Mouse (Mus musculus) lung, postnatal 10 days (tissue): ENCODE data around the gene Sox13.
A peak's percentile ranks its signal among the peaks of the same experiment; 100 is the strongest.
"Not testable (repeated sequence)": the region's sequence is repeated elsewhere in the genome, so short reads cannot be mapped to it uniquely, and the experiment has no call there.

Source experiments
- DNase-seq: peaks from one replicate; pipeline ENCODE4 v3.0.0; 2021

Sox13 gene

DNA sequence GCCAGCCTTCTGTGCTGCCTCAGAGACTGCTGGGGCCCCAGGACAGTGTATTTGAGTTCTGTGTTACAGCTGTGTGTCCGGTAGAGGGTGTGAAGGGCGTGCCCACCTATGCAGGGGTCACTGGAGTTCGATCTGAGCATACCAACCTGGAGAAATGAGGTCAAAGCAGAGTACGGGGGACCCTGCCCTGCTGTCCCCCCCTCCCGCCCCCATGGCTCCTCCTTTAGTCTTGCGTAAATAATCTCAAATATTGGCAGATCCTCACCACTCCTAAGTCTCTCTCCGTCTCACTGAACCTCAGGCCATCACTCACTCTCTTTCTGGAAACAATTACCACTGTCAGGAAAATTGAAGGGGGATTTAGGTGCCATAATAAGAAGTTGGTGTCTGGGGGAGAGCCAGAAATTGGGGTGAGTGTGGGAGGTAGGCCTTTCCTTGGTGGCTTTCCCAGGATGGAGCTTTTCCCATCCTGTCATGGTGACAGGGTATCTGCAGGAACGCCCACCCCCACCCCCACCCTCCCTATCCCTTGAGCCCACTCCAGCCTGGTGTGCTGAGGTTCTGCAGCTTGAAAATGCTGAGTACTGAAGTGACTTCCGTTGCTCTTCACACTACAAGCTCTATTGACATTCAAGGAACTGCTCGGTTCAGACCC is 57.1 kb downstream of the Sox13 start:
- DNase-seq = no peak

DNA sequence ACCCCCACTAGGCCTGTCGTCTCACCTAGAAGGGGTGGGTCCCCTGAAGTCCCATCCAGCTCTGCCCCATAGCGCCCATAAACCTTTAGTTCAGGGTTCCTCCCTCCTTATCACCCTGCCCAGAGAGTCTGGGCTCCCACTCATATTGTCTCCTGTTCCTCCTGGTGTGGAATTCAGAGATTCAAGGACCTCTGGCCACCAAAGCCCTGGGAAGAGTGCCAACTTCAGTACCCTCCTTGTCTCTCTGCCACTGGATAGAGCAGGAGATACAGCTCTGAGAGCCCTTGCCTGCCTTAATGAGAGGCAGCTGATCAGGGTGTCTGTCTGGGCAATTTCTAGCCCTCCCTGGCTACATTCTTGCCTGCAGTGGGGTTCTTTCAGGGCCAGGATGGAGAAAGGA is 59.3 kb downstream of the Sox13 start:
- no peak for DNase-seq

DNA sequence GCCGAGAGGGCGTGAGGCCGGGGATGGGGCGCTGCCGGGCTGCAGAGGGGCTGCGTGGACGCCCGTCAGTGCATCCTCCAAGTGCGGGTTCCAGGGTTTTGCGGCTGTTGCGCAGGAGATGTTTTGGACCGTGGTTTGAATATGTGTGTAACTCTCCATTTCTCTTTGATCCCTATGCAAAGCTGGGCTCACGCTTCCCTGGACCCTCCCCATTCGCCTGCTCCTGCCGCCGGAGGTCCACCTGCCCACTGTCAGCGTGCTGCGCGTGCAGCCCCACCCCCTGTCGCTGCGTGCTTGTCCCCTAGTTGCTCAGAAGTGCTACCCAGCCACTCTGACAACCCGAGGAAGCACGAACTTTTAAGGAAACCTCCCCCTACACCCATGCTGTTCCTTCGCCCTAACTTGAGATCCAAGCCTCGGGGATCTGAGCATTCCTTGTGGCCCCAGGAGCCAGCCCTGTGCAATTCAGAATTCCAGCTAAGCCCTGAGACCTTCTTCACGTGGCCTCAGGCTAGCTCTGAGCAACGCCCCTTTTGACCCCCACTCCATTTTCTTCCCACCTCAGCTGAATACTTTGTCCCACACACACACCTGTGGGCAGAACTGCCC is 60.1 kb downstream of the Sox13 start:
- no peak for DNase-seq

DNA sequence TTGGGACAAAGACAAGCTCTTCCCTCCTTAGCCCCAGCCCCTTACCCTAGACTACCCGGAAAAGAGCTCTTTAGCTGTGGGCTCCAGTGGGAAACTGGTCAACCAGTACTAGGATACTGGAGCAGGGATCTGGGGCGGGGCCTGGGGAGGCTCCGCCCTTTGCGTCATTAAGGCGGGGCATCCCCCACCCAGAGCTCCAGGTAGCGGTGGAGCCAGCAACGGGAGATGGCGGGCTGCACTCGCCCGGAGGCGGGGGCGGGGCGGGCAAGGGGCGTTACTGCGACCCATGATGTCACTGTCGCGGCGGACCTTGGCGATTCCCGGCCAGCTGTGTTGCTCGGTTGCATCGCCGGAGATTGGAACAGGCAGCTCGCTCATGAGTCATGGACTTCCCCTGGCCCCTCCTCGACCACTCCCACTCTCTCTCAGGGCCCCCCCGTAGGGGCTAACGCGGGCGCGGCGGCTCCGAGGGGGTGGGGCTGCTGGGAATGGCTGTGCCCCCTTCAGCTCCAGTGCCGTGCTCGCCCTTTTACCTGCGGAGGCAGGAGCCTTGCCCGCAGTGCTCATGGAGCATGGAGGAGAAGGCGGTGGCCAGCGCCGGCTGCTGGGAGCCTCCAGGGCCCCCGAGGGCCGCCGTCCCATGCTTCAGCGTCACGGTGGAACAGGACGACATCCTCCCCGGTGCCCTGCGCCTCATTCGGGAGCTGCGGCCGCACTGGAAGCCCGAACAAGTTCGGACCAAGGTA is 60.7 kb downstream of the Sox13 start, which contains the start of gene Etnk2:
Gene Etnk2 (plus strand): TSS at position 297 of the 746 bp plus-strand sequence.
- DNase-seq = peak; percentile 88

DNA sequence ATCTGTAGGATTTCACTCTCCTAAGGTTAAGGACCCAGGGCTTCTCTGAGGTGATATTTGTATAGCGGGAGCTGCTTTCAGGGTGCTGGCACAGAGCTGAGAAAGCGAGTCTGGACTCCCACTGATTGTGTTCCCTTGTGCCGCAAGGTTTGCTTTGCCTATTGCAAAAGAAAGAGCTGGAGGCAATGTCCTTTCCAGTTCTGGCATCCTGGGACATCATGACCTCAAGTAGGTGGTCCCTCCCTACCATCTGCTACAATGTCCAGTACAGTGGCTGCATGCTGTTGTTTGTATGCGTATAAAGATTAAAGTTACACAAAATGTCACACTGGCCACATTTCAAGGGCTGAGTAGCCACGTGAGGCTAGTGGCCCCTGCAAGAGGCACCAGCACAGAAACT is 62.1 kb downstream of the Sox13 start:
- no peak for DNase-seq

DNA sequence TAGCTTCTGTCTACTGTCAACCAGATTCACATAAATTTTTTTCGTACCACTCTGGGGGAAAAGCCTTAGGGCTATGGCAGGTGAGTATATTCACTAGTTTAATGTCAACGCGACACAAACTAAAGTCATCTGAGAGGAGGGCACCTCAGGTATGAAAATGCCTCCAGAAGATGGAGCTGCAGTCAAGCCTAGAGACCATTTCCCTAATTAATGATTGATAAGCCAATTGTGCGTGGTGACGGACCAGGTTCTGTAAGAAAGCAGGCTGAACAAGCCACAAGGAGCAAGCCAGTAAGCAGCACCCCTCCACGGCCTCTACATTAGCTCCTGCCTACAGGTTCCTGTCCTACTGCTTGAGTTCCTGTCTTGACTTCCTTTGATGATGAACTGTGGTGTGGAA is 63.2 kb downstream of the Sox13 start:
- DNase-seq = no peak

DNA sequence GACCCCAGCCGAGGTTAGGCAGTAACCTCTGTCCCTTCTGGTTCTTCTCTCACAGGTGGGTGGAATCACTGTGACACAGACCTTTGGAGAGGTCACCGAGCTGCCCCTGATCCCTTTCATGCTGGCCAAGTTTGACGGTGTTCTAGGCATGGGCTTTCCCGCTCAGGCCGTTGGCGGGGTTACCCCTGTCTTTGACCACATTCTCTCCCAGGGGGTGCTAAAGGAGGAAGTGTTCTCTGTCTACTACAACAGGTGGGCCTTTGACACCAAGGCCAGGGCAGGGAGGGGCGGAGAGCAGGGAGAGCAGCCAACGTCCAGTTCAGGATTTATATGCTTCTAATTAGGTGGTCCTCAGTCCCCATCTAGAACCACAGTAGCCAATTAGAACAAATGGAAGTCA is 67.8 kb downstream of the Sox13 start:
- DNase-seq = no peak

DNA sequence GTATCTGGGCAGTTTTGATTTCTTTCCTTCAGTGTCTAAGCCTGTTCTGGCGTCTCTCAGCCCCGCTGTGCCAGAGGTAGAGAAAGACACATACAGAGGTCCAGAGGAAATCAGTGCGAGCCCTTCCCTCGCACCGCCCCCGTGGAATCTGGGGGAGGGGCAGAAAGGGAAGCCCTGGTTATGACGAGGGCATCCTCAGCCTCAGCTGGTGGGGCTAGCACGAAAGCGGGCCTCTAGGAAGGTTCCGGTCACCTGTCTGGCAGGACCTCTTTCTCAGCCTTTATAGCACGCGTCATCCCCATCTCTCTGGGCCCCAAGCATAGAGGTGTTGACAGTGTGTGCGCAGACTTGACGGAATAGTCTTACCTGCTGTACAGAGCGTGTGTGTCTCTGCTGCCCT is 68.3 kb downstream of the Sox13 start:
- DNase-seq = no peak

DNA sequence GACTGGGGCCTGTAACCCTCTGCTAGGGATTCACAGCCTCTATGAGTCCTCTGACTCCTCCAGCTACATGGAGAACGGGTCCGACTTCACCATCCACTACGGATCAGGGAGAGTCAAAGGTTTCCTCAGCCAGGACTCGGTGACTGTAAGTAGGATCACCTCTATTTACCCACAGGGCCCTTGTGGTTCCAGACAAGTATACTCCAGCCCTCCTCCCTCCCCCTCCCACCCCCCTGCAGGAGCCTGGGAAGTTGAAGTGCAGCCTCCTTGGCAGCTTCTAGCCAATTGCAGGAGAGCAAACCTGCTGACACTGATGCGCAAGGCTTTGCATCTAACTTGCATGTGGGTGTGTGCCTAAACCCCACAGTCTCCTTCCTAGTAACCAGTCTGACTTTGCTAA is 68.7 kb downstream of the Sox13 start:
- DNase-seq = no peak

DNA sequence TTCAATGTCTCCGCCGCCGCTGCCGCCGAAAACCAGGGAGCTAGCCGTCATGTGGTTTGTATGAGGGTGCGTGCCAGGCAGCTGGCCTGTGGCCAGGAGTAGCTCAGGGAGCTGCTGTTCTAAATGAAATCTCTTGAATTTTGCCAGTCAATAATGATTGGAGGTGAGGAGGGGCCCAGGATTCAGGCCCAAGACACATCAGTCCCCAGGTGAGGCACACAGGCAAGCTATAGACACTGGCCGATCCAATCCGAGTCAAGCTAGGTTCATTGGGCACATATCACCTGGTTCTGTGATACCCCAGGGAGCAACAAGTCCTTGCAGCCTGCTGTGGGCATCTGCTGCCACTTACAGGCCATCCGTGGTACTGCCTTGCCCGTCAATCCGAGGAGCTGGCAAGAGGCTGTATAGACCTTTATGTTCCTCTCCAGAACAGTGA is 70.8 kb downstream of the Sox13 start:
- DNase-seq = peak; percentile 86

DNA sequence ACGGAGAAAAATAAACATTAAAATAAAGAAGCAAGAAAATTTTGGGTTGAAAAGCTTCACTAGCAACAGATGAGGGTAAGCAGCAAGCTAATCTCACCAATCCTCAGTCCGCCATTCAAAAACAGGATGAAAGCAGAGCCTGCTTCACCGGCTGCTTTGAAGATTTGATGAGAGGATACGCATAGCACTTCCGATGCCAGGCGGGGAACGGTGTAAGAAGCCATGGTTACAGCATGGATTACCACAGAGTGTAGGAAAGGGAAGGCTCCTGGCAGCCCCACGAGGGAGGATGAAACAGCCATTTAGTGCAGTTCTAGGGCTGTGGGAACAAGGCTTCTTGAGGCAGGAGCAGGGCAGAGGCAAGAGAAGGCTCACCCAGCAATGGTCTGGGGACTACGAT is 72.4 kb downstream of the Sox13 start:
- no peak for DNase-seq

DNA sequence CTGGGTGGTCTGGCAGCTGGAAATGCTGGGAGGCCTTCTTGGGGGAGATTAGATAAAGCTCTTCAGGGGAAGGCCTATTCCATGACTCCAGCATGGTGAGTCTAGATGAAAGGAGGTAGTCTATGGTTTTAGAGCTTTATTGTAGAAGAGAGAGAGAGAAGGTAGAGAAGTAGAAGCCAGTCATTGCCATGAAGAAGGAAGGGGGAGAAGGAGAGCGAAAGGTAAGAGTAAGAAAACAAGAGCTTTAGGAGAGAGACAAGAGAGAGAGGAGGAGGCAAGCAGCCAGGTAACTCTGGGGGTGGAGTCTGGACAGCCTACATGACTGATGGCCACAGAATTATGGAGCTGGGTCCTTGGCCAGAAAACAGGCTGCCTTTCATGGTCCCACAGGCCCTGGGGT is 74.0 kb downstream of the Sox13 start, which contains the start of gene Ren1:
Gene Ren1 (plus strand): TSS at position 301 of the 400 bp plus-strand sequence.
- no peak for DNase-seq

DNA sequence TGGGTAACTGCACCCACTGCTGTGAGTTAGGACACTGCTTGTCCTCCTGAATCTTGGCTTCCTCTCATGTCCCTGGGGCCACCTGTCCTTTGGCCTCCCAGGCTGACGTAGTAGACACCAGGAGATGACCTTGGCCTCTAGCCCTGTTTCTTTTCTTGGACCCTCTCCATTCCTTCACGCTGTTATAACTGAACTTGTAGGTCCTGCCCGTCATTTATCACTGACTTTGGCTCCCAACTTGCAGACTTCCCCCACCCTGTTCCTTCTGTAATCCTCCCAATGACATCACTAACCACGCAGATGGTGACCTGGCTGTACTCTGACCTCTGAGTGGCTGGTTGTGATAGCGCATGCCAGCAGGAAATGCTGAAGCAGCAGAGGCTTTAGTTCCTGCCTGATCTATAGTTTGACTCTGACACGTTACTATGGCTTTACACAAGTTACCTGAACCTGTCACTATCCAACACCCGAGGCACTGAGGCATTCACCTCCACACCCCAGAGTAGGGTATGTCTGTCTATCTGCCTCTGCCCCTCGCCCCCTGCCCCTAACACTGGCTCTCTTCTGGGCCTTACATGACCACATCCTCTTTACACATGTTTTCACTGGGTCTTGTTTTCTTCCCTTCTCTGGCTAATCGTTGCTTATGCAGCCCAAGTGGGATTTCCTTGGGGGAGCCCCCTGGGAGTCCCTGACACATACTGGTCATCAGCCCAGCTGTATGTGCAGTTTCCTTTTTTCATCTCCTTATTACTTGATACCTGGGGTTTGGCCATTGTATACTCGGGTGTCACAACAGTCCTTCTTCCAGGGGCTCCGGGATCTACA is 76.3 kb downstream of the Sox13 start:
- DNase-seq = no peak

DNA sequence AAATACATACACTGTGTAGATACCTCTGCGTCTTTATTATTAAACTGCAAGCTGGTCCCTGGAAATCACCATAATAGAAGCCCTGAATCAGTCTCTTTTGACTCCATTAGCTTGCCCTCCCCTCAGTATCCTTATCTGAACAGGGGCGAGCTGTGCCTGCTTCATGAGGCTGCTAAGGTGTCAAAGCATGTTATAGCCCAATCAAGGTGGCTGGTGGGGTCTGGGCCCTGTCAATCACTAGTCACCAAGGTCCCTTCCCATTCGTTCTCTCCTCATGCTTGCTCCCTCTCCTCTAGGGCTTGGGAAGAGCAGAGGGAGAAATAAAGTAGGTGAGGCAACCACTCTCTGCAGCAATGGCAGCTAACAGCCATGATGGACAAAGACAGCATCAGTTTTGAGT is 77.0 kb downstream of the Sox13 start:
- DNase-seq = no peak

DNA sequence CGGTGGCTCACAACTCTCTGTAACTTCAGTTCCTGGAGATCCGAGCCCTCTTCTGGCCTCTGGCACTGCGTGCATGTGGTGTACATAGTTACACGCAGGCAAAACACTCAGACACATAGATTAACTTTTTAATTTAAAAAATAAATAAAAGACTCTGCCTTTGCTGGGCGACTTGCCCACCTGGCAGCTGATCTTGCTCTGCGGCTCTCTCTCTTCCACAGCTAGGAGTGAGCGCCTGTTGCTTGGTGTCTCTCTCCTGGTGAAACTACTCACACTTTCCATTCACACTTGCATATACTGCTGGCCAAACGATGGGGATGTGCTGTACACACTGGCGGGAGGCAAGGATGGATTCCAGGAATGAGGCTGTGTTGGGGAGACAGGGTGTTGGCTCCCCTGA is 77.6 kb downstream of the Sox13 start:
- DNase-seq = no peak

DNA sequence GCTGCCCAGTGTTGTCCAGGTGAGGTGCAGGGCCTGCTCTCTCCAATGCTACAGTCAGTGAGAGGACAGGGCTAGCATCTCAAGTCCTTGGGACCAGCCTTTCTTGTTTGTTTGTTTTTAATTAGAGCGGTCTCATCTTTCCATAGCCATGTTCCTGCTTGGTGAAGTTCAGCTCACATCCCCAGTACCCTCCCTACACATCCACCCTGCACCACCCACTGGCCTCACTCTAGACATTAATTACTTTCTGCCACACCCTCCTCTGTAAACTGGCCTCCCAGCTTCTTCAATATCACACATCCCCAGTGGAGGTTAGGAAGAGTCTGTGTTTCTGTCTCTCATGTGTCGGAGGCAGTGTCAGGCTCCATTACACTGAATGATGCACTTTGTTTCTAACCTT is 79.8 kb downstream of the Sox13 start:
- no peak for DNase-seq

DNA sequence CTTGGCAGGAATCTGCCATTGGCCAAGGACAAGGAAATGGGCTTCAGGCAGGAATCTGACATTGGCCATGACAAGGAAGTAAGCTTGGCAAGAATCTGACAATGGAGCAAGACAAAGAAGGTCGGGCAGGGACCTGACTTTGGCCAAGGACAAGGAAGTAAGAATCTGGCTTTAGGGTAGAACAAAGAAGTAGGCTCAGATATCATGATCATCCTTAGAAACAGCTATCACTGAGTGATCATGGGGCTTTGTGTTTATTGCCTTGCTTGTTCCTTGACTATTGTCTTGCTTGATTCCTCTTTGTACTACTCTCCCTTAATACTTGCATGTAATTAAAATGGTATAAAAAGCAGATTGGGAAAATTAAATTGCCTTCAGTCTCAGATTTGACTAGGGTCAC is 83.8 kb downstream of the Sox13 start:
- DNase-seq = not testable (repeated sequence)

DNA sequence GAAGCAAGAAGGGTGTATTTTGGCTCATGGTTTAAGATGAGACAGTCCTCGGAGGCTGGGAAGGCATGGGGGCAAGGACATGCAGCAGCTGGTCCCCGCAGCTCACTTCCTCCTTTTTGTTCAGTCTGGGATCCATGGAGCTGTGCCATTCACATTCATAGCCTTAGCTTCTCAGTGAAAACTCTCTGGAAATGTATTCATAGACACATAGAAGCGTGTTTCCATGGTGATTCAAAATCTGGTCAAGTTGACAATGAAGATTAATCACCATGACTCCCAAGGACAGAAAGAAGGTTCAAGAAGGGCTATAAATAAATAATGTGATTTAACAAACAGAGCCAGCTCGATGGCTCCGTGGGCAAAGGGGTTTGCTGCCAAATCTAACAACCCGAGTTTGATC is 90.2 kb downstream of the Sox13 start:
- no peak for DNase-seq

DNA sequence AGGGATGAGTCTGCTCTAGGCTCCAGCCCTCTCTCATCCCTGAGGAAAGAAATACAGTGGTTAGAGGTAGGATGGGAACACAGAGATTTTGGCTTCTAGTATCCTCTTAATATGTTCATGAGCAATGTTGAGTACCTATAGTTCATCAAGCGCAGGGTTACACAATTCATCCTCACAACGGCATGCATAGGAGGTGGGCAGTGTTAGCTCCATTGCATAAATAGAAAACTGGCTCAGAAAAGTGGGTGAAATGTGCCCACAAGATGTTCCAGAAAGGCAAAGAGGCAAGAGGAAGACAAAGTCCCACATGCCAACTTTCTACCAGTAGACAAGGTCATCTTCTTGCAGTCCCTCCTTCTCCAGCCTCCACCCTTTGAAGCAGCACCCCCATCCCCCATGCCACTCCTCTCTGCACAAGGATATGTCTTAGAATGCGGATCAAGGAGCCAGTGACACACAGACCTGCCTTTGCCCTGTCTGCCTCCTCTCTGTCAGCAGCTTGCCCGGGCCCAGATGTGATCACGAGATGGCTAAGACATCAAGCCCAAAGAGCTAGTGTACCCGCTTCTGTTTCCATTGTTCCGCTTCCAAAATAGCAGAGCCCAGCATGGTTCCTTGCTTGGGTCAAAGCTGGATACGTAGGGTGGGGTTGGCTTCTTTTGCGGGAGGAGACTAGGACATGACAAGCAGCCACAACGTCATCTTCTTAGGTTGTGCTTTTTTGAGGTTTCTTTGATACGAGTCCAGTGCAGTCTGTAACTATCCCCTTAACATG is 91.3 kb downstream of the Sox13 start:
- DNase-seq = no peak
